In the genomic region with DNA sequence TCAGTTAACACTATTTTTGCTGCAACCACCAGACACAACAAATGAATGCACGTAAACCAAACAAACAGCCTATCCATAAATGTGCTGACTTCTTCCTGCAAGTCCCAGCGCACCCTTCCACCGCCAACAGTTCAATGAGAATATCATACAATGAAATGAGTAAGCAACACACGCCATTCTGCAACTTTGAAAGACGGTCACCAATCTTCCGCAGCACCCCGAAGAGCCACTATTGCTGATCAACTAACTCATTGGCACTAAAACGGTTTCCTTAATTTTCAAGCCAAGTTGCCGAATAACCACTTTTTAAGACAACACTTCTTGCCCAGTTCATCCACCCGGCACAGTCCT, we compare ENCODE assay signal across 8 mouse cellular contexts. TPM values are rescaled to one million over a fixed set of nuclear protein-coding genes. Genes with fewer than 3 reads are reported as not detected.
A peak's percentile ranks its signal among the peaks of the same experiment; 100 is the strongest.
DNase-seq lines count a peak whose midpoint lies in the region; ATAC-seq and TF ChIP-seq lines count a peak whose summit lies in the region.

No protein-coding gene starts in this region.

- H3K9ac ChIP-seq in liver, embryonic 16.5 days (ENCODE audit: low read depth, low read length) = peak overlapping the region; percentile 98
- peak overlapping the region; percentile 99 for H3K9ac ChIP-seq in stomach, postnatal 0 days (ENCODE audit: low read length)

- no peak for TF ChIP-seq EP300 in stomach, postnatal 0 days (optimal IDR thresholded peaks at IDR 0.05)

- TF ChIP-seq CTCF in stomach, postnatal 0 days (IDR thresholded peaks at IDR 0.05; ENCODE audit: low read depth) = no peak

- H3K27ac ChIP-seq in liver, embryonic 16.5 days (ENCODE audit: low read length) = peak overlapping the region; percentile 100
- peak overlapping the region; percentile 100 for H3K27ac ChIP-seq in stomach, postnatal 0 days (replicated peaks)

- no peaks in the 10 kb centered on the region for H3K36me3 ChIP-seq in liver, embryonic 16.5 days (ENCODE audit: control insufficient read depth, insufficient read depth)
- H3K36me3 ChIP-seq in stomach, postnatal 0 days (ENCODE audit: control insufficient read depth, insufficient read depth, low read length) = no peaks in the 10 kb centered on the region

- H3K4me2 ChIP-seq in liver, embryonic 16.5 days (ENCODE audit: low read depth, low read length) = peak overlapping the region; percentile 79
- peak overlapping the region; percentile 71 for H3K4me2 ChIP-seq in stomach, postnatal 0 days (replicated peaks; ENCODE audit: low read depth)

- no peaks in the 10 kb centered on the region for H3K9me3 ChIP-seq in liver, embryonic 16.5 days (replicated peaks; ENCODE audit: control insufficient read depth, low read length)
- H3K9me3 ChIP-seq in stomach, postnatal 0 days (ENCODE audit: control insufficient read depth, low read length) = no peaks in the 10 kb centered on the region

- DNase-seq in embryo, embryonic 10 days (ENCODE audit: low spot score) = peak; percentile 39
- DNase-seq in embryo, embryonic 10.5 days (ENCODE audit: low spot score) = no peak
- peak; percentile 53 for DNase-seq in 416B (ENCODE audit: low read depth)
- peak; percentile 50 for DNase-seq in c-Kit-positive CD71-positive TER-119-positive erythroid progenitor cells, embryonic 14.5 days (ENCODE audit: low spot score)
- peak; percentile 4 to 10 for DNase-seq in heart, postnatal 36 days
- DNase-seq in stomach, postnatal 0 days (ENCODE audit: low spot score) = peak; percentile 27
- no peak for DNase-seq in urinary bladder, adult 2 months (ENCODE audit: low spot score)

- no peak for ATAC-seq in liver, embryonic 16.5 days (ENCODE audit: low read depth)
- ATAC-seq in stomach, postnatal 0 days (ENCODE audit: low FRiP score, low TSS enrichment) = no peak

- intact Hi-C loops in heart, postnatal 36 days (cut with DNase I) = loop anchor here (2.0 to 5.0 kb wide), 2 partner anchors 61 to 75 kb away; no protein-coding TSS in a partner anchor

- WGBS in liver, embryonic 16.5 days (ENCODE audit: insufficient replicate concordance) = under 1% methylated on average over 10 of the region's 10 CpGs
- WGBS in stomach, postnatal 0 days = 2% methylated on average over 10 of the region's 10 CpGs

- H3K4me1 ChIP-seq in liver, embryonic 16.5 days (ENCODE audit: control insufficient read depth, low read depth, low read length) = peaks cover 21% of the 10 kb centered on the region
- no peaks in the 10 kb centered on the region for H3K4me1 ChIP-seq in stomach, postnatal 0 days (replicated peaks; ENCODE audit: control insufficient read depth, insufficient read depth)

- no peaks in the 10 kb centered on the region for H3K27me3 ChIP-seq in liver, embryonic 16.5 days (ENCODE audit: control insufficient read depth, insufficient read depth, low read depth, low read length)
- no peaks in the 10 kb centered on the region for H3K27me3 ChIP-seq in stomach, postnatal 0 days (ENCODE audit: control insufficient read depth, insufficient read depth, low read length)

- peak overlapping the region; percentile 100 for H3K4me3 ChIP-seq in liver, embryonic 16.5 days (ENCODE audit: low read depth, low read length)
- peak overlapping the region; percentile 99 for H3K4me3 ChIP-seq in stomach, postnatal 0 days (ENCODE audit: low read depth, low read length)

RNA-seq across cellular contexts. Expression of gene Kmt2c, which starts 1.2 kb away (rescaled TPM):
- 10 to 100 TPM; 43.6 to 46.0 TPM for total RNA-seq in heart, postnatal 36 days (2021)
- polyA plus RNA-seq in liver, embryonic 16.5 days (2015; fragmentation: Nextera tagmentation; extraction: Ambion mirVana) = 5.3 TPM in 2 replicates
- 7.6 and 8.3 TPM in 2 replicates for polyA plus RNA-seq in stomach, postnatal 0 days (2015; fragmentation: Nextera tagmentation; extraction: Ambion mirVana)
- polyA plus RNA-seq in urinary bladder, adult 2 months (2012; rRNA removed) = 32.9 and 35.1 TPM in 2 replicates

RNA-seq across cellular contexts. Expression of gene Cct8l1, which starts 18.5 kb away (rescaled TPM):
- under 1 TPM in 1 of 2 experiments, not detected in 1; 0.14 TPM for total RNA-seq in heart, postnatal 36 days (2021)
- not detected in 2 replicates for polyA plus RNA-seq in liver, embryonic 16.5 days (2015; fragmentation: Nextera tagmentation; extraction: Ambion mirVana)
- polyA plus RNA-seq in stomach, postnatal 0 days (2015; fragmentation: Nextera tagmentation; extraction: Ambion mirVana) = 0.05 and 0.06 TPM in 2 replicates
- polyA plus RNA-seq in urinary bladder, adult 2 months (2012; rRNA removed) = 0.14 TPM in 1 of 2 replicates, not detected in the other

Comparison
In these comparisons a context has a peak if more than half of its experiments do, and no peak if none do; other contexts are left out.
1. DNase-seq: peak in embryo, embryonic 10 days (single experiment), 416B (single experiment), c-Kit-positive CD71-positive TER-119-positive erythroid progenitor cells, embryonic 14.5 days (single experiment), heart, postnatal 36 days (2 of 2) and stomach, postnatal 0 days (single experiment); none in embryo, embryonic 10.5 days (single experiment) and urinary bladder, adult 2 months (single experiment).